Mouse (Mus musculus): ENCODE results near the gene BC030499. TPM values are rescaled to one million over a fixed set of nuclear protein-coding genes. Genes with fewer than 3 reads are reported as not detected.

Gene BC030499
- 1 to 10 TPM in 1 of 2 experiments, under 1 TPM in 1; 0.99 to 1.3 TPM for total RNA-seq (2021)
- long read RNA-seq, experiment 1 = 0 reads
- long read RNA-seq, experiment 2 = 0 reads

DNA sequence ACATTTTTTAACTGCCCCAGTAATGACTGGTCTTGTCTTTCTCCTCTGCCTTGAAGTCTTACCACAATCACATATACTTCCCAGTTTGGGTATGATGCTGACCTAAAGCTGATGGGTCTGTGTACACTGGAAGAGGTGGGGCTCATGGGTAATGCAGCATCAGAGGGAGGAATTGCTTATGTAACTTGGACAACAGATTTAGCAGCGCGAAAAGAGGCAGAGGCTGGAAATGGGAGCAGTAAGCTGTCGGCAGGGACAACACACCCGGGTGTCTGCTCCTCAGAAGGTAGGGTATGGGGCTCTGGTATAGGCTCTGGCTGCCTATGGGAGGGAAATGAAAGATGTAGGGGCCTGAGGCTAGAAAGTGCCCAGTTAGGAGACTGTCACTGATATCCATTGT is at the start of gene BC030499:
Gene BC030499 (plus strand): TSS at position 188 of the 400 bp plus-strand sequence.
- DNase-seq = no peak

GRCm38 (mm10) chr11:78245261-78245626 is 45.4 kb upstream of the BC030499 start:
- DNase-seq = no peak

DNA sequence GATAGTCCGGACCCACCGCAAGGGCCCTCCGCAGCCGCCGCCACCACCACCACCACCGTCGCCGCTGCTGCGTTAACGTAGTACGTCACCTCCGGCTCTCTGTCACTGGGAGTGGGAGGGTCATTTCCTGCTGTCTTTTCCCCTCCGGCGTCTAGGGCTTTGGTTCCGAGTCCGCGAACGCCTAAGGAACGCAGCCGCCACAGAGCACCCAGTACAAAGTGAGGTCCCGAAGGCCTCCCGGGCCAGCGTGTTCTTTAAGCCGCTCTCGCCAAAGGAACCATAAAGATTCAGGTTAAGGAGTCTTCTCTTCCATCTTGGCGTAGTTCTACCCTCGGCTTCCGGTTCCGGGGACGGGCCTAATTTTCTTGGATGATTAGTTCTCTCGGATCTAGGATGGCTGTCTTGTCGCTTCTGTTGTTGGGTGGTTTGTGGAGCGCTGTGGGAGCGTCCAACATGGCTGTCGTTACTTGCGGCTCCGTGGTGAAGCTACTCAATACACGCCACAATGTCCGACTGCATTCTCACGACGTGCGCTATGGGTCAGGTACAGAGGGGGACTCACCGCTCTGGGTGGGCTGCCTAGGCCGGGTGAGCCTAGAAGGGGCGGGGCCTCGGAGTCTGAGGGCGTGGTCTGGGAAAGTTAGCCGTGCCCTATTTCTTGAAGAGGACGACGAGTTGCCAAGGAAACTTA is 44.9 kb upstream of the BC030499 start, which contains the start of the genes Sdf2 and Supt6:
Gene Sdf2 (plus strand): TSS at position 120 of the 691 bp plus-strand sequence.
Gene Supt6 (minus strand): TSS at position 361 of the 691 bp plus-strand sequence.
- DNase-seq = peak; percentile 91 to 94

DNA sequence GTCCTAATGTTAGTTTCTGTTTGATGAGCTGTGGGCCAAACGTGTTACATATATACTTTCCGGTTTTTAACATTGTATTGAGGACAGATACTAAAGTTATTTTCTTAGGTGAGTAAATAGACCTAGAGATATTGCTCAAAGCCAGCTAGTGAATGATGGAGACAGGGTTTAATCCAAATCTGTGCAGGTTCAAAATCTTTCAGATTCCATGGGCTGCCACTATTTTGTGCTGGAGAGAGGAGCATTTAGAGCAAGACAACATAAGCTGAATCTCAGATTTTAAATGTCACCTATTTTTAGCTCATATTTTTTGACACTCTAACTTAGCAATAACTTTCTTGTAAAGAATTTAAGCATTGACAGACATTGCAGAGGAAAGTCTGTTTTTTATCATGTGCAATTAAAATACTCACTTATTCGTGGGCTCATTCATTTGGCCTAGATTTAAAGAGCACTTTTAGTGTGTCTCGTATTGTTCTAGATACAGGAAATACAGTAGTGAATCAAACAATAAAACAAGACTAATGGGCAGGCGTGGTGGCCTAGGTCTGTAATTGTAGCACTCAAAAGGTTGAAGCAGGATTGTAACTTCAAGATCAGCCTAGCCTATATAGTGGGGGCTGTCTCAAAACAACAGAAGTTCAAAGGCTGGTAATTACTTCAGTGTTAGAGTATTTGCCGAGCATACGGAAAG is 44.2 kb upstream of the BC030499 start:
- no peak for DNase-seq

GRCm38 (mm10) chr11:78247012-78247348 is 43.7 kb upstream of the BC030499 start:
- no peak for DNase-seq

- no peak for DNase-seq
Observed at GRCm38 (mm10) chr11:78247727-78248140, 42.9 kb upstream of the BC030499 start.

DNA sequence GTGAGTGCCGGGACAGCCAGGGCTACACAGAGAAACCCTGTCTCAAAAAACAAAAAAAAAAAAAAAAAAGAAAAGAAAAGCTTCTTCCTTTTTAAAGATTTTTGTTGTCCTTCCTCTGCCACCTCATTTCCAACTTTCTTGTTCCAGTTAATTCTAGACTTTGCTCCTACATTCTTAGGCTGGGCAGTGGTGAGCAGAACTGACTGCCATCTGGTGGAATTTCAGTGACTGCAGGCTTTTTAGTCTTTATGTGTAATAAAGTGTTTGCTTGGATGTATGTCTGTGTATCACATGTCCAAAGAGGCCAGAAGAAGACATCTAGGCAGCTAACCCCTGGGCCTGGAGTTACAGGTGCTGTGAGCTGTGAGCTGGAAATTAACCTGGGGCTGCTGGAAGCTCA is 34.0 kb upstream of the BC030499 start:
- DNase-seq = no peak

DNA sequence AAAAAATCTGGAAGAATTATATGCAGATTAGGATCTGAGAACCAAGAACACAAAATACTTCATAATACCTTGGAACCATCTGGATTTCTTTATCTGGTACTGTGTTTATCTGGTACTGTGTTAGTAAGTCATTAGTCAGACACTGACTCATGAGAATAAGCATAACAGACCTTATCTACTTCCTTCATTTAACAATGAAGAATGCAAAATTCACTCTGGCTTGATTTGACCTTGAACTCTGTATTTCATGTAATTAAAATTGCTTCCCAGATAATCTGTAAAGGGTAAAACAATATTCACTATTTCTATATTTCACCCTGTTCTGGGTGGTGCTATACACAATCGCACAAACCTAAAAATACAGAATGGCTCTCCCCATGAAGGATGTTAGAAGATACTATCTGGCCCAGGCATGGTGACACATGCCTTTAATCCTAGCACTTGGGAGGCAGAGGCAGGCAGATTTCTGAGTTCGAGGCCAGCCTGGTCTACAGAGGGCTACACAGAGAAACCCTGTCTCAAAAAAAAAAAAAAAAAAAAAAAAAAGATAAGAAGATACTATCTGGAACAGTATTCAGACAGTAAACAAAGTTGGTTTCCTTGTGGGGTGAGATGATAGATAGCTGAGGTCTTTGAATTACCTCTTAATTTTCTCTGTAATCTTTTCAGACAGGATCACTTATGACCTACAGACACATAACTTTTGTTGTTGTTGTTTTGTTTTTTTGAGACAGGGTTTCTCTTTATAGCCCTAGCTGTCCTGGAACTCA is 30.0 kb upstream of the BC030499 start:
- no peak for DNase-seq

- peak; percentile 94 to 98 for DNase-seq
Observed at GRCm38 (mm10) chr11:78261380-78262352, 29.0 kb upstream of the BC030499 start, which contains the start of gene 2610507B11Rik. 2610507B11Rik (plus strand) TSS chr11:78261752.

DNA sequence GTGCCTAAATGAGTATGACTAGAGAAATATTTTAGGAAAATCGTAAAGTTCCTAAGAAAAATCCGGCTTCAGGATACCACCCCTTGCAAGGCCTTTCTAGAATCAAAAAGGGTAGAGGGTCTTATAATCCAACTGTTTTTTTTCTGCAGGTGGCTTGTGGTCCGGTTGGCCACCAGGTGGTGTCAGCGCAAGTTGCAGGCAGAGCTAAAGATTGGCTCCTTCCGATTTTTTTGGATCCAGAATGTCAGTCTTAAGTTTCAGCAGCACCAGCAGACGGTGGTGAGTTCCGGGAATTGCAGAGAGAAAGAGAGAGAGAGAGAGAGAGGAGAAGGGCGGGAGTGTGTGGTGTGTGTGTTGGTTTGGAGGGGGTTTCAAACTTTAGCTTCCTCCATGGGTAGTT is 28.1 kb upstream of the BC030499 start:
- peak; percentile 53 to 72 for DNase-seq

DNA sequence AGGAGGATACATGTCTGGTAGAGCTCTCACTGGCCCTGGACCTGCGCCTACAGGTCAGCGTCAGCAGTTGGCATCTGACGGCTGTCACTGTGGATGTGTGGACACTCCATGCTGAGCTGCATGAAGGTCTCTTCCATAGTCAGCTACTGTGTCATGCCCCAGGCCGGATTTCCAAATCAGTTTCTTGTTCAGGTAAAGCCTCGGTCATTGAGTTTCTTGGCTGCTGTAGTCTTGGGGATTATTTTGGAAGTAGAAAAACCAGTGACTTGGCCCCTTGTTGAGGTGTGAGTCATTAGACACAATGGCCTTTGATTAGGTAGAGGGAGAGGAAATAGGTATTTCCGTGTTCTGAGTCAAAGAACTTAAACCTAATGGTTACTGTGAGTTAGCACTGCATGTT is 25.1 kb upstream of the BC030499 start:
- no peak for DNase-seq

DNA sequence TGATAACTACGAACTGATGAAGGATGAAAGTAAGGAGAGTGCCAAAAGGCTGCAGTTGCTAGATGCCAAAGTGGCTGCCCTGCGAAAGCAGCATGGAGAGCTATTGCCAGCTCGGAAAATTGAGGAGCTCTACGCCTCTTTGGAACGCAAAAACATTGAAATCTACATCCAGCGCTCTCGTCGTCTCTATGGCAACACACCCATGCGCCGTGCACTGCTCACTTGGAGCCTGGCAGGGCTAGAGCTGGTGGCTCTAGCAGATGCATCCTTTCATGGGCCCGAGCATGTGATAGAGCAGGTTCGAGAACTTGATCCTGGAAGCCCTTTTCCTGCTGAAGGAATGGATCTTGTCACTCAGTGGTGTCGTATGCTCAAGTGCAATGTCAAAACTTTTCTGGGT is 18.7 kb upstream of the BC030499 start:
- no peak for DNase-seq

GRCm38 (mm10) chr11:78275596-78275995 is 15.0 kb upstream of the BC030499 start:
- DNase-seq = no peak

- peak in 1 of 2 experiments; percentile 19 for DNase-seq
Observed at GRCm38 (mm10) chr11:78276169-78276568, 14.5 kb upstream of the BC030499 start.

DNA sequence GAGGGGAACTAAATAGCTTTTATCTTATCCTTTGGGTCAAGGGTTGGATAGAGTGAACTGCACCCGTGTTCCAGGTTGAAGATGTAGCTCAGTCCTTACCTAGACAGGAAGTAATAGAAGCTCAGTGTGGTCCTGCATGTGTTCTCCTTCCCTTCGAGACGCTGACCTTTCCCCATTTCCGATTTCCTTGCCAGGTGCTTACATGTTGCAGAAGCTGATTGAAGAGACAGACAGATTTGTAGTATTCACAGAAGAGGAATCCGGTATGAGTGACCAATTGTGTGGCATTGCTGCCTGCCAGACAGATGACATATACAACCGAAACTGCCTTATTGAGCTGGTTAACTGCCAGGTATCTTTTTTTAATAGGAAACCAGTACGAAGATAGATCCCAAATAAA is 11.8 kb upstream of the BC030499 start:
- DNase-seq = no peak

GRCm38 (mm10) chr11:78279586-78279985 is 11.1 kb upstream of the BC030499 start:
- DNase-seq = no peak

DNA sequence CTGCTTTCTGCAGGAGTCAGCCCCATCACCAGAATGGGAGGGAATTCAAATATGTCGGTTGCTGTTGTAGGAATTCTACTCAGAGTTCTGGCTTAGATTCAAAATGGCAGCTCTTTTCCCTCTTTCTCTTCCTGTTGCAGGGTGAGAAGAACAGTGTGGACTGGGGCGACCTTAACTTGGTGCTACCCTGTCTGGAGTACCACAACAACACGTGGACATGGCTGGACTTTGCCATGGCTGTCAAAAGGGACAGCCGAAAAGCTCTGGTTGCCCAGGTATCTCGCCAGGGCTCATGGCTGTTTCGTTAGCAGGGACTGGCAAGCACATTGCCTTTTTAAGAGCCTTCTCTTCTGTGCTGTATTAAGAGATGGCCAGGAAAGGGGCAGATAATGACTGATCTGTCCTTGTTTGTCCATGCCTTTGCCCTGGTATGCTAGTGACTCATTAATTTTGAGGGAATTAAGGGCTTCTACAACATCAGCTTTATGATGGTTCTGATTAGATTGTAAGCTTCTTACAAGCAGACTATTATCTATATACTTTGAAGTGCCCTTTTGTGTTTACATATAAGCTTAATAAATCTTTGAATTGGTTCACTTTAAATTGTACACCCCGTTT is 1.4 kb upstream of the BC030499 start:
- no peak for DNase-seq

DNA sequence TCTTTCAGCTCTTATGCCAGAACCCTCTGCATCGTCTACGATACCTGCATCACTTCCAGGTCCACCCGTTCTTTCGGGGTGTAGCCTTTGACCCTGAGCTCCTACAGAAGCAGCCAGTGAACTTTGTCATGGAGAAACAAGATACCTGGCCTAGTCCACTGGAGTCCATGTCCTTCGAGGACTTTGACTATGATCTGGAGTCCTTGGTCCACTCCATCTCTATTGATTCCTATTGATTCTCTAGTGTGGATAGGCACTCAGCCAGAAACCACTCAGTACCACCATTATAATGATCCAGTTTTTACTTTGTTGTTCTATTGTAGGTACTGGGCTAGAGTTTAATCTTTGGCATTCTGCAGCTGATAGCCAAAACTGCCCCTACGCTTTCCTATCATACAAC is 3.9 kb downstream of the BC030499 start:
- no peak for DNase-seq

GRCm38 (mm10) chr11:78300917-78301316 is 10.3 kb downstream of the BC030499 start:
- no peak for DNase-seq

DNA sequence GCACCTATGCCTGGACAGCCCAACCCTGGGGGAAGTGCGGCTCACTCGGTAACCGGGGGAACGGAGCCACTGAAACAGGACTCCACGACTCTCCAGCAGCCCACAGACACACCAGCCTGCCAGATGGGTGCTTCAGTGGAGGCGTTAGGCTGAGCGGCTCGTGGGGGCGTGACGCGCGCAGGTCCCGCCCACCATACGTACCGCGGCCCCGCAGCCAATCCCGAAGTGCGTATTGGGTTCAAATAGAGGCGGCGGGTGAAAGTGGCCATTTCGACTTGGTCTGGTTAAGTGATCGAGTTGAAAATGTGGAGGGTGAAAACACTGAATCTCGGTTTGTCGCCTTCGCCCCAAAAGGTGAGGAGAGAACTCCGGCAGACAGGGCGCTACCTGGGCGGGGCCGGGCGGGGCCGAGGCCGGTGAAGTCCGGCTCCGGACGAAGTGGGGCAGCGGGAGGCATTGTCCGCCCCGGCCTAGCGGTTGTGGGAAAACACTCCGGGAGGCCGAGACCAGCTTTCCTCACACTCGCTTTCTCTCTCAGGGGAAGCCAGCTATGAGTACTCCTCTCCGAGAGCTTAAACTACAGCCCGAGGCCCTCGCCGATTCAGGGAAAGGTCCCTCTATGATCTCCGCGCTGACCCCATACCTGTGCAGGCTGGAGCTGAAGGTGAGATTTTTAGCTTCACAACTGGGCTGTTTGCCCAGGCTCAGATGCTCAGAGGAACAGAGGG is 10.9 kb downstream of the BC030499 start, which contains the start of gene Spag5:
Gene Spag5 (plus strand): TSS at position 173 of the 728 bp plus-strand sequence.
- peak; percentile 91 to 93 for DNase-seq
